Mouse (Mus musculus): ENCODE results near the gene Gpd2.

- no peak for TF ChIP-seq CTCF (IDR thresholded peaks at IDR 0.05; ENCODE audit: extremely low read depth, insufficient read depth, insufficient read length, insufficient replicate concordance)
- no peak for TF ChIP-seq POLR2A (IDR thresholded peaks at IDR 0.05; ENCODE audit: low read depth, low read length)
These were observed 101.3 kb downstream of the Gpd2 start for GRCm38 (mm10) chr2:57338779-57339178.
